Mouse (Mus musculus): ENCODE results near the gene Fbxl4.

- TF ChIP-seq NANOG (IDR thresholded peaks at IDR 0.05; ENCODE audit: borderline replicate concordance, low read length) (no peak), CTCF (conservative IDR thresholded peaks at IDR 0.05; ENCODE audit: low read length) (no peak), POU5F1 (IDR thresholded peaks at IDR 0.05; ENCODE audit: borderline replicate concordance, low read length) (no peak)
Measured at GRCm38 (mm10) chr4:22478488-22479367, 121.4 kb downstream of the Fbxl4 start.

Data from E14TG2a.4 (cell line).